Mouse (Mus musculus) hindbrain, embryonic 16.5 days (tissue): ENCODE results near the gene Nr2f2. TPM values are rescaled to one million over a fixed set of nuclear protein-coding genes. Genes with fewer than 3 reads are reported as not detected.

Source experiments
- ATAC-seq: fragments of 200-750 bp; cut with Nextera tagmentation; 2 replicates; pipeline ENCODE4 v1.8.0; 2017; ENCODE audit warnings: moderate TSS enrichment, moderate library complexity
- H3K27ac ChIP-seq: fragments of 300-500 bp; sonication (generic); 2 replicates; pipeline ENCODE4 v1.5.1; 2014; ENCODE audit warnings: low read depth, mild to moderate bottlenecking, control low read depth, low read length, moderate library complexity
- H3K27me3 ChIP-seq: fragments of 300-500 bp; sonication (generic); replicated peaks from 2 replicates; pipeline ENCODE4 v1.6.1; 2014; ENCODE audit warnings: low read length; ENCODE audit not compliant: control insufficient read depth, insufficient read depth
- H3K36me3 ChIP-seq: fragments of 300-500 bp; sonication (generic); 2 replicates; pipeline ENCODE4 v1.6.1; 2014; ENCODE audit warnings: mild to moderate bottlenecking, low read length, moderate library complexity, mixed read lengths; ENCODE audit not compliant: control insufficient read depth, insufficient read depth
- H3K4me1 ChIP-seq: fragments of 300-500 bp; sonication (generic); 2 replicates; pipeline ENCODE4 v1.6.1; 2014; ENCODE audit warnings: low read depth, low read length; ENCODE audit not compliant: control insufficient read depth, insufficient read depth
- H3K4me2 ChIP-seq: fragments of 300-500 bp; sonication (generic); 2 replicates; pipeline ENCODE4 v1.6.1; 2014; ENCODE audit warnings: mild to moderate bottlenecking, low read length, control low read depth, moderate library complexity
- H3K4me3 ChIP-seq: fragments of 300-500 bp; sonication (generic); 2 replicates; pipeline ENCODE4 v1.5.1; 2014; ENCODE audit warnings: mild to moderate bottlenecking, low read length, control low read depth, moderate library complexity
- H3K9ac ChIP-seq: fragments of 300-500 bp; sonication (generic); 2 replicates; pipeline ENCODE4 v1.6.1; 2014; ENCODE audit warnings: low read depth, mild to moderate bottlenecking, control low read depth, low read length, moderate library complexity
- H3K9me3 ChIP-seq: fragments of 300-500 bp; sonication (generic); 2 replicates; pipeline ENCODE4 v1.6.1; 2014; ENCODE audit warnings: mild to moderate bottlenecking, low read length, moderate library complexity; ENCODE audit not compliant: control insufficient read depth
- WGBS: fragments of 180-500 bp; shearing (Covaris S2); extraction: QIAGEN DNeasy Blood & Tissue Kit; methylation state at CpG from one replicate; pipeline ENCODE4 v1.1.7; 2014; 5-methylcytosine and 5-hydroxymethylcytosine counted together
- polyA plus RNA-seq: library from polyadenylated mRNA; unstranded; fragments of >200 nt; fragmentation: Nextera tagmentation; extraction: Ambion mirVana; gene quantifications from 2 replicates; pipeline ENCODE4 v1.2.1, GENCODE M21; 2015

Gene Nr2f2
- polyA plus RNA-seq, 1 experiment from 2014 or later = 63.1 TPM

- no peak for ATAC-seq
- H3K27ac ChIP-seq = peak overlapping the region; percentile 93
- peak overlapping the region; percentile 17 for H3K4me3 ChIP-seq
- peaks cover 35% of the 10 kb centered on the region for H3K4me1 ChIP-seq
- H3K9me3 ChIP-seq = no peaks in the 10 kb centered on the region
- peaks cover 13% of the 10 kb centered on the region for H3K27me3 ChIP-seq
- peak overlapping the region; percentile 73 for H3K4me2 ChIP-seq
- no peaks in the 10 kb centered on the region for H3K36me3 ChIP-seq
- H3K9ac ChIP-seq = peak overlapping the region; percentile 52
- WGBS = 19% methylated on average over 11 of the region's 11 CpGs
Measured at GRCm38 (mm10) chr7:70348977-70349615, 17.4 kb downstream of the Nr2f2 start.

- Histone ChIP-seq H3K9me3 (no peaks in the 10 kb centered on the region), H3K4me1 (peaks cover 35% of the 10 kb centered on the region), H3K36me3 (no peaks in the 10 kb centered on the region), H3K9ac (peak overlapping the region; percentile 52), H3K4me2 (peak overlapping the region; percentile 73), H3K27ac (peak overlapping the region; percentile 93), H3K4me3 (peak overlapping the region; percentile 17), H3K27me3 (peaks cover 14% of the 10 kb centered on the region)
- ATAC-seq = no peak
- WGBS = 13% methylated on average over 30 of the region's 30 CpGs
Measured at GRCm38 (mm10) chr7:70348064-70348976, 18.2 kb downstream of the Nr2f2 start.

- no peaks in the 10 kb centered on the region for H3K9me3 ChIP-seq
- peak overlapping the region; percentile 52 for H3K9ac ChIP-seq
- no peaks in the 10 kb centered on the region for H3K36me3 ChIP-seq
- H3K27ac ChIP-seq = peak overlapping the region; percentile 93
- peaks cover 14% of the 10 kb centered on the region for H3K27me3 ChIP-seq
- ATAC-seq = no peak
- H3K4me3 ChIP-seq = peak overlapping the region; percentile 5; the same call in 1 of the 2 replicates
- peak overlapping the region; percentile 73 for H3K4me2 ChIP-seq
- peaks cover 35% of the 10 kb centered on the region for H3K4me1 ChIP-seq
- WGBS = 13% methylated on average over 14 of the region's 14 CpGs
Measured at GRCm38 (mm10) chr7:70347618-70347958, 18.9 kb downstream of the Nr2f2 start.

GRCm38 (mm10) chr7:70346951-70347617 lies 19.5 kb downstream of the Nr2f2 start:
- no peak for ATAC-seq
- WGBS = 14% methylated on average over 20 of the region's 20 CpGs
- H3K4me1 ChIP-seq = peaks cover 35% of the 10 kb centered on the region
- H3K4me3 ChIP-seq = peak overlapping the region; percentile 5; the same call in 1 of the 2 replicates
- H3K4me2 ChIP-seq = peak overlapping the region; percentile 73
- no peaks in the 10 kb centered on the region for H3K9me3 ChIP-seq
- H3K36me3 ChIP-seq = no peaks in the 10 kb centered on the region
- H3K27me3 ChIP-seq = peaks cover 14% of the 10 kb centered on the region
- peak overlapping the region; percentile 52 for H3K9ac ChIP-seq
- peak overlapping the region; percentile 93 for H3K27ac ChIP-seq

GRCm38 (mm10) chr7:70346010-70346536 lies 20.5 kb downstream of the Nr2f2 start:
- Histone ChIP-seq H3K27ac (peak overlapping the region; percentile 93), H3K9ac (peak overlapping the region; percentile 61), H3K4me1 (peaks cover 35% of the 10 kb centered on the region), H3K4me2 (peak overlapping the region; percentile 73), H3K4me3 (peak overlapping the region; percentile 40), H3K9me3 (no peaks in the 10 kb centered on the region), H3K27me3 (peaks cover 14% of the 10 kb centered on the region), H3K36me3 (no peaks in the 10 kb centered on the region)
- under 1% methylated on average over 35 of the region's 35 CpGs for WGBS
- peak; percentile 81 for ATAC-seq

GRCm38 (mm10) chr7:70343426-70343825 lies 23.1 kb downstream of the Nr2f2 start:
- Histone ChIP-seq H3K9ac (no peak overlapping the region), H3K27ac (peak overlapping the region; percentile 30), H3K4me3 (no peak overlapping the region), H3K9me3 (no peaks in the 10 kb centered on the region), H3K36me3 (no peaks in the 10 kb centered on the region), H3K27me3 (peaks cover 25% of the 10 kb centered on the region), H3K4me2 (no peak overlapping the region), H3K4me1 (peaks cover 28% of the 10 kb centered on the region)
- WGBS = 26% methylated on average over 5 of the region's 5 CpGs
- no peak for ATAC-seq

GRCm38 (mm10) chr7:70342771-70343170 lies 23.8 kb downstream of the Nr2f2 start:
- ATAC-seq = no peak
- no peak overlapping the region for H3K4me2 ChIP-seq
- no peaks in the 10 kb centered on the region for H3K36me3 ChIP-seq
- no peaks in the 10 kb centered on the region for H3K9me3 ChIP-seq
- no peak overlapping the region; the same call in 1 of the 2 replicates for H3K27ac ChIP-seq
- peaks cover 24% of the 10 kb centered on the region for H3K4me1 ChIP-seq
- 23% methylated on average over 8 of the region's 8 CpGs for whole genome bisulfite sequencing
- peaks cover 25% of the 10 kb centered on the region for H3K27me3 ChIP-seq
- H3K9ac ChIP-seq = no peak overlapping the region
- H3K4me3 ChIP-seq = no peak overlapping the region

GRCm38 (mm10) chr7:70342076-70342475 lies 24.5 kb downstream of the Nr2f2 start:
- Histone ChIP-seq H3K9ac (no peak overlapping the region), H3K27ac (no peak overlapping the region), H3K4me3 (no peak overlapping the region), H3K9me3 (no peaks in the 10 kb centered on the region), H3K4me2 (no peak overlapping the region), H3K36me3 (no peaks in the 10 kb centered on the region), H3K4me1 (peaks cover 20% of the 10 kb centered on the region), H3K27me3 (peaks cover 26% of the 10 kb centered on the region)
- WGBS = 37% methylated on average over 2 of the region's 2 CpGs
- no peak for ATAC-seq
